Mouse (Mus musculus) midbrain, embryonic 11.5 days (tissue): ENCODE data around the gene Apmap. TPM values are rescaled to one million over a fixed set of nuclear protein-coding genes. Genes with fewer than 3 reads are reported as not detected.
"Not testable (repeated sequence)": the region's sequence is repeated elsewhere in the genome, so short reads cannot be mapped to it uniquely, and the experiment has no call there.

Experiments
- ATAC-seq: fragments of 200-750 bp; cut with Nextera tagmentation; 2 replicates; pipeline ENCODE4 v1.8.0; 2017; ENCODE audit warnings: moderate TSS enrichment, moderate library complexity; ENCODE audit not compliant: low FRiP score
- DNase-seq: peaks from one replicate; pipeline ENCODE4 v3.0.0; 2015; ENCODE audit warnings: low spot score; ENCODE audit errors: missing footprints
- H3K27ac ChIP-seq: fragments of 300-500 bp; sonication (generic); 2 replicates; pipeline ENCODE4 v1.5.1; 2014; ENCODE audit warnings: low read depth, low read length
- H3K27me3 ChIP-seq: fragments of 300-500 bp; sonication (generic); 2 replicates; pipeline ENCODE4 v1.6.1; 2014; ENCODE audit warnings: mild to moderate bottlenecking, low read length, moderate library complexity, mixed read lengths; ENCODE audit not compliant: control insufficient read depth, insufficient read depth
- H3K36me3 ChIP-seq: fragments of 300-500 bp; sonication (generic); 2 replicates; pipeline ENCODE4 v1.6.1; 2014; ENCODE audit warnings: mild to moderate bottlenecking, low read length, moderate library complexity, mixed read lengths; ENCODE audit not compliant: control insufficient read depth, insufficient read depth
- H3K4me1 ChIP-seq: fragments of 300-500 bp; sonication (generic); 2 replicates; pipeline ENCODE4 v1.6.1; 2014; ENCODE audit warnings: low read length; ENCODE audit not compliant: control insufficient read depth, insufficient read depth
- H3K4me2 ChIP-seq: fragments of 300-500 bp; sonication (generic); 2 replicates; pipeline ENCODE4 v1.6.1; 2014; ENCODE audit warnings: mild to moderate bottlenecking, moderate library complexity
- H3K4me3 ChIP-seq: fragments of 300-500 bp; sonication (generic); 2 replicates; pipeline ENCODE4 v1.5.1; 2014; ENCODE audit warnings: low read depth, low read length
- H3K9ac ChIP-seq: fragments of 300-500 bp; sonication (generic); 2 replicates; pipeline ENCODE4 v1.6.1; 2014; ENCODE audit warnings: low read length
- H3K9me3 ChIP-seq: fragments of 300-500 bp; sonication (generic); 2 replicates; pipeline ENCODE4 v1.6.1; 2016; ENCODE audit warnings: low read length; ENCODE audit not compliant: control insufficient read depth
- WGBS: fragments of 180-500 bp; shearing (Covaris S2); extraction: QIAGEN DNeasy Blood & Tissue Kit; methylation state at CpG from one replicate; pipeline ENCODE4 v1.1.7; 2014; 5-methylcytosine and 5-hydroxymethylcytosine counted together
- polyA plus RNA-seq: library from polyadenylated mRNA; unstranded; fragments of >200 nt; fragmentation: Nextera tagmentation; extraction: Ambion mirVana; gene quantifications from 2 replicates; pipeline ENCODE4 v1.2.1, GENCODE M21; 2014

Gene Apmap
- polyA plus RNA-seq, 1 experiment from 2014 or later = 36.9 TPM

GRCm38 (mm10) chr2:150569847-150570590 lies 38.3 kb downstream of the Apmap start, which contains the start of gene Cst7:
Cst7 (plus strand) TSS chr2:150570415.
- Histone ChIP-seq H3K4me2 (no peak within 1 kb of the TSS), H3K27ac (no peak within 1 kb of the TSS), H3K4me1 (no peaks in the 10 kb centered on the region), H3K4me3 (no peak within 1 kb of the TSS), H3K9ac (no peak within 1 kb of the TSS), H3K9me3 (no peaks in the 10 kb centered on the region), H3K36me3 (no peaks in the 10 kb centered on the region), H3K27me3 (no peaks in the 10 kb centered on the region)
- ATAC-seq (no peak; the same call in 1 of the 2 replicates), DNase-seq (no peak)
- WGBS = 81% methylated on average over 11 of the region's 11 CpGs

GRCm38 (mm10) chr2:150567051-150567450 lies 41.3 kb downstream of the Apmap start:
- Histone ChIP-seq H3K9ac (no peak overlapping the region), H3K27me3 (no peaks in the 10 kb centered on the region), H3K36me3 (no peaks in the 10 kb centered on the region), H3K4me3 (no peak overlapping the region), H3K27ac (no peak overlapping the region), H3K4me2 (no peak overlapping the region), H3K9me3 (no peaks in the 10 kb centered on the region), H3K4me1 (no peaks in the 10 kb centered on the region)
- WGBS = 94% methylated on average over 2 of the region's 2 CpGs
- DNase-seq (no peak), ATAC-seq (no peak)

- 60% methylated on average over 3 of the region's 3 CpGs for WGBS
- no peaks in the 10 kb centered on the region for H3K27me3 ChIP-seq
Measured at GRCm38 (mm10) chr2:150558568-150558967, 49.8 kb downstream of the Apmap start.

GRCm38 (mm10) chr2:150549576-150549975 lies 58.8 kb downstream of the Apmap start:
- 87% methylated on average over 10 of the region's 10 CpGs for WGBS
- not testable (repeated sequence) for DNase-seq, H3K4me3 ChIP-seq, H3K4me1 ChIP-seq, H3K27ac ChIP-seq, H3K9me3 ChIP-seq, H3K4me2 ChIP-seq, ATAC-seq, H3K27me3 ChIP-seq, H3K9ac ChIP-seq, H3K36me3 ChIP-seq

More at GRCm38 (mm10) chr2:150558568-150558967, 49.8 kb downstream of the Apmap start:
- Histone ChIP-seq H3K4me3 (no peak overlapping the region), H3K4me2 (no peak overlapping the region), H3K9me3 (no peaks in the 10 kb centered on the region), H3K4me1 (no peaks in the 10 kb centered on the region), H3K27ac (no peak overlapping the region), H3K9ac (no peak overlapping the region), H3K36me3 (no peaks in the 10 kb centered on the region)
- DNase-seq (no peak), ATAC-seq (0 out of 2 replicates have a peak, but pooled peaks have one; percentile 38)

Other genes with a start within 250 kb of the Apmap start
- gene 3300002I08Rik, start 245.8 kb downstream of the Apmap start, polyA plus RNA-seq = 10.1 and 10.8 TPM in 2 replicates
- 7.8 and 8.9 TPM in 2 replicates for gene Zfp442, start 157.1 kb downstream of the Apmap start, polyA plus RNA-seq
- 0.06 and 0.08 TPM in 2 replicates for gene Zfp345, start 123.5 kb downstream of the Apmap start, polyA plus RNA-seq
- gene Cst7, start 38.2 kb downstream of the Apmap start, polyA plus RNA-seq = 0.23 and 0.33 TPM in 2 replicates
- 20.5 and 21.5 TPM in 2 replicates for gene Acss1, start 59.9 kb upstream of the Apmap start, polyA plus RNA-seq
- gene Vsx1, start 80.8 kb upstream of the Apmap start, polyA plus RNA-seq = 0.31 and 0.33 TPM in 2 replicates
- 24.7 and 26.7 TPM in 2 replicates for gene Entpd6, start 140.5 kb upstream of the Apmap start, polyA plus RNA-seq
- 34.1 and 39.1 TPM in 2 replicates for gene Pygb, start 178.2 kb upstream of the Apmap start, polyA plus RNA-seq